9 mouse cellular contexts compared by ENCODE assay signal in genomic region chr11:60211152-60211551, GRCm38 (mm10). TPM values are rescaled to one million over a fixed set of nuclear protein-coding genes. Genes with fewer than 3 reads are reported as not detected.
DNase-seq lines count a peak whose midpoint lies in the region; ATAC-seq lines count a peak whose summit lies in the region.
"Had no signal": no experiment of that assay in that cellular context is flagged by ENCODE, and none has a peak within 500 bp of the region (broad histone marks: within the 10 kb centered on the region; RNA-seq: fewer than 3 reads in every experiment).

No protein-coding gene starts in this region.

- 0 out of 2 replicates have a peak overlapping the region, but pooled peaks have one; percentile 50 for H3K9ac ChIP-seq in heart, embryonic 15.5 days
- H3K9ac ChIP-seq in embryonic facial prominence, embryonic 11.5 days (replicated peaks; ENCODE audit: low read length), result no peak overlapping the region; the same call in 1 of the 2 replicates
- no peak overlapping the region for H3K9ac ChIP-seq in hindbrain, embryonic 15.5 days
- H3K9ac ChIP-seq in midbrain, embryonic 12.5 days (replicated peaks), result 0 out of 2 replicates have a peak overlapping the region, but pooled peaks have one; percentile 6

- H3K36me3 ChIP-seq in heart, embryonic 15.5 days, result peaks cover 9% of the 10 kb centered on the region; the same call in 1 of the 2 replicates
- no peaks in the 10 kb centered on the region for H3K36me3 ChIP-seq in embryonic facial prominence, embryonic 11.5 days (replicated peaks; ENCODE audit: control insufficient read depth, insufficient read depth, low read depth, low read length)
- H3K36me3 ChIP-seq in hindbrain, embryonic 15.5 days, result no peaks in the 10 kb centered on the region
- H3K36me3 ChIP-seq in midbrain, embryonic 12.5 days, result peaks cover 13% of the 10 kb centered on the region

- peak overlapping the region; percentile 53; the same call in 1 of the 2 replicates for H3K4me3 ChIP-seq in heart, embryonic 15.5 days
- H3K4me3 ChIP-seq in embryonic facial prominence, embryonic 11.5 days (ENCODE audit: low read depth, low read length), result no peak overlapping the region
- H3K4me3 ChIP-seq in hindbrain, embryonic 15.5 days, result no peak overlapping the region
- no peak overlapping the region for H3K4me3 ChIP-seq in midbrain, embryonic 12.5 days

- H3K27ac ChIP-seq in heart, embryonic 15.5 days, result peak overlapping the region; percentile 94
- peak overlapping the region; percentile 70; the same call in 1 of the 2 replicates for H3K27ac ChIP-seq in embryonic facial prominence, embryonic 11.5 days (replicated peaks; ENCODE audit: low read depth, low read length)
- peak overlapping the region; percentile 74; the same call in 1 of the 2 replicates for H3K27ac ChIP-seq in hindbrain, embryonic 15.5 days (replicated peaks)
- H3K27ac ChIP-seq in midbrain, embryonic 12.5 days (replicated peaks), result peak overlapping the region; percentile 87

- ATAC-seq in heart, embryonic 15.5 days (replicated peaks; ENCODE audit: insufficient number of reproducible peaks, insufficient read depth, low FRiP score, low read depth), result no peak
- no peak for ATAC-seq in embryonic facial prominence, embryonic 11.5 days (replicated peaks; ENCODE audit: insufficient number of reproducible peaks, low FRiP score, low TSS enrichment, low read depth)
- ATAC-seq in hindbrain, embryonic 15.5 days (ENCODE audit: low FRiP score, low read depth), result no peak
- ATAC-seq in midbrain, embryonic 12.5 days (ENCODE audit: low FRiP score, low read depth), result no peak
- ATAC-seq in granulocyte monocyte progenitor cell, adult 5-6 weeks (replicated peaks; ENCODE audit: poor library complexity, severe bottlenecking), result no peak

- peak overlapping the region; percentile 79 for H3K4me2 ChIP-seq in heart, embryonic 15.5 days
- no peak overlapping the region for H3K4me2 ChIP-seq in embryonic facial prominence, embryonic 11.5 days (ENCODE audit: low read depth, low read length)
- H3K4me2 ChIP-seq in hindbrain, embryonic 15.5 days, result 0 out of 2 replicates have a peak overlapping the region, but pooled peaks have one; percentile 62
- peak overlapping the region; percentile 76; the same call in 1 of the 2 replicates for H3K4me2 ChIP-seq in midbrain, embryonic 12.5 days (replicated peaks)

- peaks cover 74% of the 10 kb centered on the region for H3K4me1 ChIP-seq in heart, embryonic 15.5 days (replicated peaks)
- H3K4me1 ChIP-seq in embryonic facial prominence, embryonic 11.5 days (ENCODE audit: control insufficient read depth, insufficient read depth, low read length), result peaks cover 13% of the 10 kb centered on the region
- H3K4me1 ChIP-seq in hindbrain, embryonic 15.5 days (replicated peaks), result peaks cover 61% of the 10 kb centered on the region
- peaks cover 66% of the 10 kb centered on the region for H3K4me1 ChIP-seq in midbrain, embryonic 12.5 days

- intact Hi-C loops in heart, postnatal 36 days (cut with DNase I), result no loop called here

- H3K9me3 ChIP-seq in heart, embryonic 15.5 days (replicated peaks), result no peaks in the 10 kb centered on the region
- H3K9me3 ChIP-seq in embryonic facial prominence, embryonic 11.5 days (replicated peaks; ENCODE audit: control insufficient read depth, low read length), result no peaks in the 10 kb centered on the region
- H3K9me3 ChIP-seq in hindbrain, embryonic 15.5 days, result no peaks in the 10 kb centered on the region
- H3K9me3 ChIP-seq in midbrain, embryonic 12.5 days, result no peaks in the 10 kb centered on the region

- no peaks in the 10 kb centered on the region for H3K27me3 ChIP-seq in heart, embryonic 15.5 days
- no peaks in the 10 kb centered on the region for H3K27me3 ChIP-seq in embryonic facial prominence, embryonic 11.5 days (ENCODE audit: control insufficient read depth, insufficient read depth, low read length)
- H3K27me3 ChIP-seq in hindbrain, embryonic 15.5 days, result no peaks in the 10 kb centered on the region
- H3K27me3 ChIP-seq in midbrain, embryonic 12.5 days, result no peaks in the 10 kb centered on the region

- WGBS in heart, embryonic 15.5 days, result 60% methylated on average over 3 of the region's 3 CpGs
- 60% methylated on average over 3 of the region's 3 CpGs for WGBS in embryonic facial prominence, embryonic 11.5 days
- WGBS in hindbrain, embryonic 15.5 days, result 45% methylated on average over 3 of the region's 3 CpGs
- WGBS in midbrain, embryonic 12.5 days, result 62% methylated on average over 3 of the region's 3 CpGs

- DNase-seq in heart, postnatal 36 days, result no peak
- no peak for DNase-seq in embryonic facial prominence, embryonic 11.5 days (ENCODE audit: low spot score)
- no peak for DNase-seq in urinary bladder, adult 2 months (ENCODE audit: low spot score)
- DNase-seq in right cerebral cortex, postnatal 14 days, result no peak
- DNase-seq: cerebellum, adult 18-20 months had no signal

RNA-seq across cellular contexts. Expression of gene Srebf1, which starts 11.2 kb away (rescaled TPM):
- polyA plus RNA-seq in heart, embryonic 15.5 days (2015; fragmentation: Nextera tagmentation; extraction: Ambion mirVana), result 36.5 and 61.1 TPM in 2 replicates
- total RNA-seq in heart, postnatal 36 days (2021), result 10 to 100 TPM; 28.9 to 39.5 TPM
- polyA plus RNA-seq in embryonic facial prominence, embryonic 11.5 days (2014; fragmentation: Nextera tagmentation; extraction: Ambion mirVana), result 45.1 and 46.7 TPM in 2 replicates
- polyA plus RNA-seq in hindbrain, embryonic 15.5 days (2015; fragmentation: Nextera tagmentation; extraction: Ambion mirVana), result 47.7 and 50.9 TPM in 2 replicates
- 46.8 and 56.8 TPM in 2 replicates for polyA plus RNA-seq in midbrain, embryonic 12.5 days (2016; fragmentation: Nextera tagmentation; extraction: Ambion mirVana)
- 27.3 and 33.0 TPM in 2 replicates for total RNA-seq in granulocyte monocyte progenitor cell, adult 5-6 weeks (2014; fragmentation: Nextera tagmentation)
- total RNA-seq in granulocyte monocyte progenitor cell, adult 5-6 weeks (2017), result 36.8 and 42.0 TPM in 2 replicates
- polyA plus RNA-seq in urinary bladder, adult 2 months (2012; rRNA removed), result 157 and 168 TPM in 2 replicates

Comparison
In these comparisons a context has a peak if more than half of its experiments do, and no peak if none do; other contexts are left out.
1. H3K9ac ChIP-seq: peak in heart, embryonic 15.5 days (single experiment) and midbrain, embryonic 12.5 days (single experiment); none in embryonic facial prominence, embryonic 11.5 days (single experiment) and hindbrain, embryonic 15.5 days (single experiment).
2. Peak in every context shown above with its lines, with median percentiles within 50 percentile points of each other: H3K27ac ChIP-seq.